Mouse (Mus musculus): Measurements from ENCODE around the gene Crebbp. TPM values are rescaled to one million over a fixed set of nuclear protein-coding genes. Genes with fewer than 3 reads are reported as not detected.

Crebbp gene
- polyA plus RNA-seq, 1 experiment from 2014 or later = 20.6 TPM

DNA sequence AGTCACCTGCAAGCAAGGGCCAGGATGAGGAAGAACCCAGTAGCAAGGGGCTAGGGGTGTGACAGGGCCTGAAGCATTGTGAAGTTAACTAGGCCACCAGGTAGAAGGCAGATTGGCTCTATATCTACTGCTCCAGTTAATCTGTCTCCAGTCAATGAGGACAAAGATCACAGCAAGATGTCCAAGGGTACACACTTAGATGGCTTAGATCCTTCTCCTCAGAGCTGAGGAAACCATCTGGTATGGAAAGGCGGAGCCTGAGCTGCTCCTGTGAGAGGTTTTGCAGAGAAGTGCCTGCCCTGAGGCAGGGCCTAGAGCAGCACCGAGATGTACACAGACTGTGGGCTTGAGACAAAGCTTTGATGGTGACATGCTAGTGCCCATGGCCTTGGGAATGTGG is 169.7 kb downstream of the Crebbp start:
- Histone ChIP-seq H3K4me2 (ENCODE audit: low read depth, low read length) (no peak overlapping the region), H3K9ac (ENCODE audit: low read length) (no peak overlapping the region), H3K36me3 (ENCODE audit: control insufficient read depth, insufficient read depth) (peaks cover 44% of the 10 kb centered on the region), H3K27ac (ENCODE audit: low read length) (no peak overlapping the region), H3K27me3 (ENCODE audit: control insufficient read depth, insufficient read depth, low read length) (no peaks in the 10 kb centered on the region), H3K9me3 (replicated peaks; ENCODE audit: control insufficient read depth, low read length) (no peaks in the 10 kb centered on the region), H3K4me3 (ENCODE audit: low read length) (no peak overlapping the region), H3K4me1 (ENCODE audit: control insufficient read depth, insufficient read depth, low read length) (no peaks in the 10 kb centered on the region)
- no peak for ATAC-seq (replicated peaks; ENCODE audit: extremely low read depth, insufficient read depth, low FRiP score)
- 93% methylated on average over 2 of the region's 2 CpGs for WGBS

DNA sequence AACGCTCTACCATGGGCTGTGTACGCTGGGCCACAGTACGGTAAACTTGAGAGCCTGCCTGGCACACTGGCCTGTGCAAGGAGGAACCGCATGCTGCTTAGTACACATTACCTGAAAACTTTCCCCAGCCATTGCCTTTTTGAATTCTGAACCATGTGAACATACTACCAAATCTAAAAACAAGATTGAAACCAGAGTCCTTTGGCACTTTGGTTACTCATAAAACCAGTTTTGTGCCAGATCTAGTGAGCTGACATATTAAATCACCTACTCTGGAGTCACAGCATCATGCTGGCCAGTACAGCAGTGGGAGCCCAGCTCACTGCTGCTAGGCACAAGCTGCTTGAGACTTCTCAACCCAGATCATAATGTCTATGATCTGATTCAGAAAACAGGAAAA is 172.2 kb downstream of the Crebbp start:
- Histone ChIP-seq H3K9me3 (replicated peaks; ENCODE audit: control insufficient read depth, low read length) (no peaks in the 10 kb centered on the region), H3K9ac (ENCODE audit: low read length) (no peak overlapping the region), H3K27ac (ENCODE audit: low read length) (no peak overlapping the region), H3K36me3 (ENCODE audit: control insufficient read depth, insufficient read depth) (peaks cover 50% of the 10 kb centered on the region), H3K4me3 (ENCODE audit: low read length) (no peak overlapping the region), H3K4me2 (ENCODE audit: low read depth, low read length) (no peak overlapping the region), H3K27me3 (ENCODE audit: control insufficient read depth, insufficient read depth, low read length) (no peaks in the 10 kb centered on the region), H3K4me1 (ENCODE audit: control insufficient read depth, insufficient read depth, low read length) (no peaks in the 10 kb centered on the region)
- ATAC-seq (replicated peaks; ENCODE audit: extremely low read depth, insufficient read depth, low FRiP score) = no peak
- 95% methylated on average over 4 of the region's 4 CpGs for WGBS

DNA sequence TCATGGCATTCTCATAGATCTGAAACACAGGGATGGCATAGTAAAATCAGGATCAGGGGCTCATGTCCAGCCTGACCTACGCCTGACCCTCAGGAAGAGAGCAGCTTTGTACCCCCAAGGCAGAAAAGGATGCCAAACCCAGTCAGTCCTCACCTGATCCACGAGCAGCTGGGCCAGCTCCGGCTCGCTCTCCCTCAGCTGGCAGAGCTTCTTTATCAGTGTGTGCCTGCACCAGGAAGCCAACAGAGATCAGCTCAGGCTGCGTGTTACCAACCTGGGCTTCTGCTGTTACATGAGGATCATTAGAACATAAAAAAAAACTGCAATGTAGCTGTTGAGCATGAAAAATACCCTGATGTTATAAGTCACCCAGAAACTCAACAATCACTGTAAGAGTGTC is 173.6 kb downstream of the Crebbp start:
- no peaks in the 10 kb centered on the region for H3K4me1 ChIP-seq (ENCODE audit: control insufficient read depth, insufficient read depth, low read length)
- no peak overlapping the region for H3K4me3 ChIP-seq (ENCODE audit: low read length)
- WGBS = 84% methylated on average over 5 of the region's 5 CpGs
- no peak overlapping the region for H3K4me2 ChIP-seq (ENCODE audit: low read depth, low read length)
- no peak for ATAC-seq (replicated peaks; ENCODE audit: extremely low read depth, insufficient read depth, low FRiP score)
- no peak overlapping the region for H3K9ac ChIP-seq (ENCODE audit: low read length)
- peaks cover 48% of the 10 kb centered on the region for H3K36me3 ChIP-seq (ENCODE audit: control insufficient read depth, insufficient read depth)
- H3K27ac ChIP-seq (ENCODE audit: low read length) = no peak overlapping the region
- H3K9me3 ChIP-seq (replicated peaks; ENCODE audit: control insufficient read depth, low read length) = no peaks in the 10 kb centered on the region
- H3K27me3 ChIP-seq (ENCODE audit: control insufficient read depth, insufficient read depth, low read length) = no peaks in the 10 kb centered on the region

DNA sequence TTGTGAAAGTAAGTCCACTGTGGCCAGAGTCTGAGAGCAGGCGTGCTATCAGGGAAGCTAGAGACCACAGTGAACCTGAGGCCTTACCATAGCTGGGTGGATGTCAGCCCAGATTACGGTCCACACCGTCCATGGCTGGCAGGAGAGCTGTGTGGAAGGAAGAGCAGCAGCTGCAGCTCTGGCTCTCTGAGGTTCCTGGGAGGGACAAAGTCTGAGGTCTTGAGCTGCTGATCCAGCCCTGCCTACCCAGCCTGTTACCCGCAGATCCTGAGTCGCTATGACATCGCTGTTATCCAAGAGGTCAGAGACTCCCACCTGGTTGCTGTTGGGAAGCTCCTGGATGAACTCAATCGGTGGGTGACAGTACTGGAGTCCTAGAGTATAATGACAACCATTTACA is 176.1 kb downstream of the Crebbp start:
- Histone ChIP-seq H3K9me3 (replicated peaks; ENCODE audit: control insufficient read depth, low read length) (no peaks in the 10 kb centered on the region), H3K9ac (ENCODE audit: low read length) (no peak overlapping the region), H3K4me1 (ENCODE audit: control insufficient read depth, insufficient read depth, low read length) (0 out of 2 replicates have a peak, but pooled peaks cover 4% of the 10 kb centered on the region), H3K27ac (ENCODE audit: low read length) (no peak overlapping the region), H3K4me2 (ENCODE audit: low read depth, low read length) (no peak overlapping the region), H3K27me3 (ENCODE audit: control insufficient read depth, insufficient read depth, low read length) (no peaks in the 10 kb centered on the region), H3K4me3 (ENCODE audit: low read length) (no peak overlapping the region), H3K36me3 (ENCODE audit: control insufficient read depth, insufficient read depth) (peaks cover 37% of the 10 kb centered on the region)
- no peak for ATAC-seq (replicated peaks; ENCODE audit: extremely low read depth, insufficient read depth, low FRiP score)
- WGBS = 90% methylated on average over 7 of the region's 7 CpGs

DNA sequence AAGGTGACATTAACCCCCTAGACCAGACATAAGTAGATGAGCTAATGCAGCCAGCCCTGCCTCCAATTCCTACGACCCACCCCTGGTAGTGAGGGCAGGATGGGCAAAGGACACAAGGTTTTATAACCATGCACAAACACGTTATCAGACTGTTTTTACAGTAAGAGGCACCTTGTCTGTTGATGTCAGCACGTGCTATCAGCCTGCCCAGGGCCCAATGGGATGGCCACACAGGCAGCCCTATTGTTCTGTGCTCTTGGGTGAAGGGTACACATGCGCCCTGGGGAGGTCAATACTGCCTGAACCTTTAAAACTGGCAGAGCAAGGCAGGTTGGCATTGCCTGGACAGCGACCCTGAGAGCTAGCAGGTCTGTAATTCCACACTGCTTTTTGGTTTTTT is 177.0 kb downstream of the Crebbp start, which contains the start of gene Dnase1:
Gene Dnase1 (plus strand): TSS at position 136 of the 400 bp plus-strand sequence.
- H3K27me3 ChIP-seq (ENCODE audit: control insufficient read depth, insufficient read depth, low read length) = no peaks in the 10 kb centered on the region
- no peaks in the 10 kb centered on the region for H3K9me3 ChIP-seq (replicated peaks; ENCODE audit: control insufficient read depth, low read length)
- H3K4me3 ChIP-seq (ENCODE audit: low read length) = no peak within 1 kb of the TSS
- ATAC-seq (replicated peaks; ENCODE audit: extremely low read depth, insufficient read depth, low FRiP score) = no peak
- peaks cover 34% of the 10 kb centered on the region for H3K36me3 ChIP-seq (ENCODE audit: control insufficient read depth, insufficient read depth)
- 0 out of 2 replicates have a peak, but pooled peaks cover 4% of the 10 kb centered on the region for H3K4me1 ChIP-seq (ENCODE audit: control insufficient read depth, insufficient read depth, low read length)
- no peak within 1 kb of the TSS for H3K4me2 ChIP-seq (ENCODE audit: low read depth, low read length)
- H3K27ac ChIP-seq (ENCODE audit: low read length) = no peak within 1 kb of the TSS
- 79% methylated on average over 5 of the region's 5 CpGs for WGBS
- H3K9ac ChIP-seq (ENCODE audit: low read length) = no peak within 1 kb of the TSS

DNA sequence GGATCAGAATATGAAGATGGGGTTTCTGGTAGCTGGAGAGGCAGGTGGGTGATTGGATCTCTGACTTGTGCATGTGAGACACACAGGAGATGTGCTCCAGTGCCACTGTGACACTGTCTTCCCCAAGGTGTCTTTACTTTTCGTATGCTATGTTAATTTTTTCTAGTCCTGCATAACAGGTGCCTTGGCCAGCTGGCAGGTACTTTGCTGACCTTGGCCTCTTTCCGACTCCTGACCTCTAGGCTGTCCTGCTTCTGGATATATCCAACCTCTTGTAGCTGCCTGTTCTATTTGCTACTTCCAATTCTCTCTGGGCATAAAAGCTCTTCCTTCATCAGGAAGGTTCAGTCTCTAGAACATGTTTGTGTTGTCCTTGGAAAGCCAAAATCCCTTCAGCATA is 178.2 kb downstream of the Crebbp start:
- Histone ChIP-seq H3K4me2 (ENCODE audit: low read depth, low read length) (no peak overlapping the region), H3K36me3 (ENCODE audit: control insufficient read depth, insufficient read depth) (peaks cover 28% of the 10 kb centered on the region), H3K27me3 (ENCODE audit: control insufficient read depth, insufficient read depth, low read length) (no peaks in the 10 kb centered on the region), H3K4me1 (ENCODE audit: control insufficient read depth, insufficient read depth, low read length) (0 out of 2 replicates have a peak, but pooled peaks cover 4% of the 10 kb centered on the region), H3K9ac (ENCODE audit: low read length) (no peak overlapping the region), H3K27ac (ENCODE audit: low read length) (no peak overlapping the region), H3K9me3 (replicated peaks; ENCODE audit: control insufficient read depth, low read length) (no peaks in the 10 kb centered on the region), H3K4me3 (ENCODE audit: low read length) (no peak overlapping the region)
- no peak for ATAC-seq (replicated peaks; ENCODE audit: extremely low read depth, insufficient read depth, low FRiP score)
- 86% methylated on average over 2 of the region's 2 CpGs for WGBS

DNA sequence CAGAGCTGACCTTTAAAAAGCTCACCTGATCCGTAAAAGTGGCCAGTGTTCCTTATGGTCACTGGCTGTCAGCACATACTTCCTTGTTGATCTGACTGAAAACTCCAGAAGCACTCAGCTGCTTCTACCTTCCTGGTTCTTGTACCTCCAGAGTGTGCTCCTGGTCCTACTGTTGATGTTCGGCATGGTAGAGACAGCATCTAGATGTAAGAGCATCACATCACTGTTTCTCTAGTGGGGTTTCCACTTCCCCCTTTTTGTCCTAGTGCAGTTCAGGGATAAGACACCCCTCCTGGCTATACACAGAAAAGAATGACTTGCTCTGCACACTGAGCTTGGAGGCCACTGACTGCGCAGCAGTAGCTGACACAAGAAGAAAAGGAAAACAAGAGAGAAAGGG is 179.3 kb downstream of the Crebbp start:
- Histone ChIP-seq H3K4me3 (ENCODE audit: low read length) (no peak overlapping the region), H3K27ac (ENCODE audit: low read length) (no peak overlapping the region), H3K4me2 (ENCODE audit: low read depth, low read length) (no peak overlapping the region), H3K4me1 (ENCODE audit: control insufficient read depth, insufficient read depth, low read length) (0 out of 2 replicates have a peak, but pooled peaks cover 4% of the 10 kb centered on the region), H3K27me3 (ENCODE audit: control insufficient read depth, insufficient read depth, low read length) (no peaks in the 10 kb centered on the region), H3K9ac (ENCODE audit: low read length) (no peak overlapping the region), H3K9me3 (replicated peaks; ENCODE audit: control insufficient read depth, low read length) (no peaks in the 10 kb centered on the region), H3K36me3 (ENCODE audit: control insufficient read depth, insufficient read depth) (peaks cover 19% of the 10 kb centered on the region)
- 77% methylated on average over 3 of the region's 3 CpGs for WGBS
- no peak for ATAC-seq (replicated peaks; ENCODE audit: extremely low read depth, insufficient read depth, low FRiP score)

DNA sequence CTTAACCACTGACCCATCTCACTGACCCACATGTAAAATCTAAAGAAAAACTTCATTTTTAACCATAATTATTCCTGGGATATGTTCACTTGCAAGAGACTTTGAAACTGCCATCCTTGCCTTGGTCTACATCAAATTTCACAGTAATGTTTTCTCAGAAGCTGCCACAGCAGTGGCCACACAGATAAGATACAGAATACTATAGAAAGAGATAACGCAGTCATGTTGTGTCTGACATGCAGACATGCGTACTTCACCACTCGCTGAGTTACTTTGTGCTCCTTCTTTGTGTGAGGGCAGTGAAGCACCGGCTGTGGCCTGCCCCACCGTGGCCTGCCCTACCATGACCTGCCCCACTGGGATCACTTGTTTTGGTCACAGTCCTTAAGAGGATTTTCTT is 179.8 kb downstream of the Crebbp start:
- no peak for ATAC-seq (replicated peaks; ENCODE audit: extremely low read depth, insufficient read depth, low FRiP score)
- 0 out of 2 replicates have a peak, but pooled peaks cover 4% of the 10 kb centered on the region for H3K4me1 ChIP-seq (ENCODE audit: control insufficient read depth, insufficient read depth, low read length)
- WGBS = 48% methylated on average over 5 of the region's 5 CpGs
- no peaks in the 10 kb centered on the region for H3K27me3 ChIP-seq (ENCODE audit: control insufficient read depth, insufficient read depth, low read length)
- H3K4me3 ChIP-seq (ENCODE audit: low read length) = no peak overlapping the region
- H3K9ac ChIP-seq (ENCODE audit: low read length) = no peak overlapping the region
- H3K36me3 ChIP-seq (ENCODE audit: control insufficient read depth, insufficient read depth) = peaks cover 14% of the 10 kb centered on the region
- H3K27ac ChIP-seq (ENCODE audit: low read length) = no peak overlapping the region
- no peaks in the 10 kb centered on the region for H3K9me3 ChIP-seq (replicated peaks; ENCODE audit: control insufficient read depth, low read length)
- no peak overlapping the region for H3K4me2 ChIP-seq (ENCODE audit: low read depth, low read length)

DNA sequence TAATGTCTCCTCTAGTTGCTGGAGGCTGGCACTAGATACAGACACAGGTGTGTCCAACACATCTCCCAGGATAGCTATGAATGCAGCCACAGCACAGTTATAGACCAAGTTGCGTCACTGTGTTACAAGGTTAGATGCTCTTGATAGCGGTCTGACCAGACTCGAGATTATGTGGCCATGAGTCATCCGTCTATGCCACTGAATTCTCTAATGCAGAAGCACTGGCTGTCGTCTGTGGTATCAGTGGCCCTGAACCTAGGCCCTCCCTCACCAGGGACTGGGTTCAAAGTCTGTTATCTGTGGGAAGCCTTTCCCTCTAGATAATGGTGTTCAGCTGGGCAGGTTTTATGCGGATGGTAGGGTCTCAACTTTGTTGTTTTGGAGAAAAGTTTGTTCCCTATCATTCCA is 181.5 kb downstream of the Crebbp start:
- Histone ChIP-seq H3K27ac (ENCODE audit: low read length) (no peak overlapping the region), H3K4me2 (ENCODE audit: low read depth, low read length) (no peak overlapping the region), H3K9ac (ENCODE audit: low read length) (no peak overlapping the region), H3K9me3 (replicated peaks; ENCODE audit: control insufficient read depth, low read length) (no peaks in the 10 kb centered on the region; the same call in 1 of the 2 replicates), H3K36me3 (ENCODE audit: control insufficient read depth, insufficient read depth) (no peaks in the 10 kb centered on the region; the same call in 1 of the 2 replicates), H3K4me3 (ENCODE audit: low read length) (no peak overlapping the region), H3K27me3 (ENCODE audit: control insufficient read depth, insufficient read depth, low read length) (no peaks in the 10 kb centered on the region), H3K4me1 (ENCODE audit: control insufficient read depth, insufficient read depth, low read length) (0 out of 2 replicates have a peak, but pooled peaks cover 4% of the 10 kb centered on the region)
- WGBS = 76% methylated on average over 6 of the region's 6 CpGs
- no peak for ATAC-seq (replicated peaks; ENCODE audit: extremely low read depth, insufficient read depth, low FRiP score)
